Mouse (Mus musculus): ENCODE data around the gene Gm10128. TPM values are rescaled to one million over a fixed set of nuclear protein-coding genes. Genes with fewer than 3 reads are reported as not detected.
"Not testable (repeated sequence)": the region's sequence is repeated elsewhere in the genome, so short reads cannot be mapped to it uniquely, and the experiment has no call there.

Gene Gm10128
- not detected for total RNA-seq (2021)
- long read RNA-seq, partial matches to known transcripts: 0 of 1 reads
- long read RNA-seq, other reads (novel, unspliced or antisense): 1 of 1 reads

DNA sequence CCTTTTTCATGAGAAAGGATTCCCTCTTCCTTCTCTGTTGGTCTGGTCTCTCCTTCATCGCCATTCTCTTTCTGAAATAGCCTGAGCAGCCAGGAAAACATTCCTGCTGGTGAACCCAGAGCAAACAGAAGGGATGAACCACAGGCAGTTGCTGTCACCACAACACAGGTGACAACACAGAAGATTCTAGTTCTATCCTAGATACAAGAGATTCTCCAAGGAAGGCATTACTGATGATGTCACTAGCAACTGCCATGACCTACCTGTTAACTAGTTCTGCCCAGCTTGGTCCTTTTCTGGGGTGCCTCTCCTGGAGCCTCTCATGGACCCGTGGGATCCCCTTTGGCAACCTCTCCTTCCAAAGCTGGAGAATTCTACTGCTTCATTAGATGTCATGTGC lies at the start of gene Gm10128:
Gm10128 (minus strand) TSS at position 101 of the 400 bp plus-strand sequence.
- DNase-seq (ENCODE audit: low spot score in 2 of 2): not testable (repeated sequence)

DNA sequence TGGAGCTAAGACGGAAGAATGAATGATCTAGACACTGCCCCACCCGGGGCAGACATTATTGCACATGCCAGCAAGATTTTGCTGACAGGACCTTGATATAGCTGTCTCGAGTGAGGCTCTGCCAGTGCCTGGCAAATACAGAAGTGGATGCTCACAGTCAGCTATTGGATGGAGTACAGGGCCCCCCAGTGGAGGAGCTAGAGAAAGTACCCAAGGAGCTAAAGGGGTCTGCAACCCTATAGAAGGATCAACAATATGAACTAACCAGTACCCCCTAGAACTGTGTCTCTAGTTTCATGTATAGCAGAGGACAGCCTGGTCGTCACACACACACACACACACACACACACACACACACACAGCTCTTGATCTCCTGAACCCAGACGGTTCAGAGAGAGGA lies 37.4 kb upstream of the Gm10128 start:
- peak in 1 of 2 experiments; percentile 8 for DNase-seq (ENCODE audit: low spot score in 2 of 2)

DNA sequence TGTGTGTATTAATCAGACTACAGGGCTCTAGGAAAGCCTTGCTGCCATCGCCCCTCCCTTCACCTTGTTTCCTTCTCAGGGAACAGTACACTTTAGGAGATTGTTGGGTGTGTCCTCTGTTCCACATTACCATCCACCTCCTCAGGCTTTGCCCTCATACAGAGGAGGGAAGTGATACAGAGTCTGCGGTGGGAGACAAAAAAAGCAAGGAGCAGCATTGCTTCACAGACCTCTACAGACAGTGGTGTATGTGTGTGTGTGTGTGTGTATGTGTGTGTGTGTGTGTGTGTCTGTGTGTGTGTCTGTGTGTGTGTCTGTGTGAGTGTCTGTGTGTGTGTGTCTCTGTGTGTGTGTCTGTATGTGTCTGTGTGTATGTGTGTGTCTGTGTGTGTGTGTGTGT lies 18.7 kb upstream of the Gm10128 start:
- DNase-seq (ENCODE audit: low spot score in 2 of 2): not testable (repeated sequence)

DNA sequence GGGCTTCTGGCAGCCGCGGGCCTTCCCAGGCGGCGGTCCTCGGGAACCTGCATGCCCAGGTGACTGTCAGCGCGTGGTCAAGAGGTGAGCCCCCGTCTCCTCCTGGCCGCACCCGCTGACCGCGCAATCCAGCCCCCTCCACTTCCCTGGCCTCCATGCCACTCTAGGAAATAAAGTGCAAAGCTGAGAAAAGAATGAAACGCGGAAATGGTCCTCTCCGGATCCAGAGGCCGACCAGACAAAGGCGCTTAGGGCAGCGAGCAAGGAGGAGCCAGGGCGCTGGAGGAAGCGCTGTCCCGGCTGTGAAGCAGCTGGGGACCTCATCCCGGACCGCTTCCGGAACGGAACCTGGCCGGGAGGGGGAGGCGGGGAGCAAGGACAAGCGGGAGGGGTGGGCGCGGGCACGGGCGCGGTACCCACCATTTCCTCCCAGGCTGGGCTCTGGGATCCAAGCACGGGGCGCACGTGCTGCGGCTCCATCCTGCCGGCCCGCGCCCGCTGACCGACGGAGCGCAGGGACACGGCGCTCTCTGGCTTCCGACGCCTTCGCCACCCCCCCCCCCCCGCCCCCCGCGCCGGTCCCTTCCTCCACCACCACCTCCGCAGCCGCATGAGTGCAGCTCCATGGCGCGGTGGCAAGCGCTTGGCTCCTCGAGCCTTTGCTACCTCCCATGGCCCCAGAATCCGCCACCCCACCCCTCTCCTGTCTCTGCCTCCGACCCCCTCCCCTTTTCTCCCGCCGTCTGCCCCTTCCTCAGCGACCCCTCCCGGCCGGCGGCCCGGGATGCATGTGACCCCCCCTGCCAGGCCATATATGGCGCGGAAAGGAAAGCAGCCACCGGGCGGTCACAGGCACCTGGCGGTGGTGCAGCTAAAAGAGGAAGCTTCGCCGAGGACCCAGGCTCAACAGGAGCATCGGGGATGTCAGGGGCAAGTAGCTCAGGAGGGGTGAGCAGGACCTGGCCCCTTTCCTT lies 14.6 kb upstream of the Gm10128 start:
- DNase-seq (ENCODE audit: low spot score in 2 of 2): not testable (repeated sequence)

DNA sequence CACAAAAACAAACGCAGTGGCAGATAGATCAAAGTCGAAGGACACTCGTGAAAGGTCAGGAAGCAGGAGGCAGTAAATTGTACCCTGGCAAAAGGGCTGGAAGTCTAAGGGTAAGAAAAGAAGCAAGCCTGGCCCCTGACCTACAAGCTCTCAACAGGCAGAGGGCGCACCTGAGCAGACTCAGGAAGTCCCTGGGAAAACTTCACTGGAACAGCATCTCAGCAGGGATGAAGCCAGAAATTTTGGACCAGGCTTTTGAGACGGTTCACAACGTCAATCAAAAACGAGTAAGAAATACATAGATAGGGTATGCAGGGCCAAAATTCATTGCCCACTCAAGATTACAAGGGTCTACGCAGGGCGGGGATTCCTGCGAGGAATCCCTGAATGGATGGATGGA lies 13.7 kb upstream of the Gm10128 start:
- DNase-seq (ENCODE audit: low spot score in 2 of 2): not testable (repeated sequence)

DNA sequence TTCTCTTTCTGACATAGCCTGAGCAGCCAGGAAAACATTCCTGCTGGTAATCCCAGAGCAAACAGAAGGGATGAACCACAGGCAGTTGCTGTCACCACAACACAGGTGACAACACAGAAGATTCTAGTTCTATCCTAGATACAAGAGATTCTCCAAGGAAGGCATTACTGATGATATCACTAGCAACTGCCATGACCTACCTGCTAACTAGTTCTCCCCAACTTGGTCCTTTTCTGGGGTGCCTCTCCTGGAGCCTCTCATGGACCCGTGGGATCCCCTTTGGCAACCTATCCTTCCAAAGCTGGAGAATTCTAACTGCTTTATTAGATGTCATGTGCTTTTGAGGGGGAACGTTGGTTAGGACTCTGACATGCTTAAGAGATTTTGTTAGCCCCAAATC lies 48.3 kb downstream of the Gm10128 start, which contains the start of gene Gm10338:
Gm10338 (minus strand) TSS at position 101 of the 400 bp plus-strand sequence.
- not testable (repeated sequence) for DNase-seq (ENCODE audit: low spot score in 2 of 2)

Other genes with a start within 250 kb of the Gm10128 start
- gene Gm3755, start 193.1 kb downstream of the Gm10128 start, total RNA-seq (2021): under 1 TPM in 1 of 2 experiments, not detected in 1; 0.23 TPM
- not detected for gene Gm3752, start 160.2 kb downstream of the Gm10128 start, total RNA-seq (2021)
- gene Gm3558, start 75.4 kb downstream of the Gm10128 start, total RNA-seq (2021): 1 to 10 TPM; 7.1 to 8.7 TPM
- not detected for gene Gm10338, start 48.4 kb downstream of the Gm10128 start, total RNA-seq (2021)
- not detected for gene Gm26661, start 147.6 kb upstream of the Gm10128 start, total RNA-seq (2021)
- 10 to 100 TPM; 40.3 to 62.2 TPM for gene Flnb, start 174.0 kb upstream of the Gm10128 start, total RNA-seq (2021)

Measured in layer of hippocampus, adult 18-20 months (tissue).